Mouse (Mus musculus) kidney, embryonic 14.5 days (tissue): ENCODE data around the gene Adamts12. TPM values are rescaled to one million over a fixed set of nuclear protein-coding genes. Genes with fewer than 3 reads are reported as not detected.

Experiments
- ATAC-seq: fragments of 200-750 bp; cut with Nextera tagmentation; 2 replicates; pipeline ENCODE4 v1.8.0; 2017; ENCODE audit warnings: moderate number of reproducible peaks, mild to moderate bottlenecking, moderate TSS enrichment, moderate library complexity; ENCODE audit not compliant: low FRiP score, low TSS enrichment
- H3K27ac ChIP-seq: fragments of 300-500 bp; sonication (generic); 2 replicates; pipeline ENCODE4 v1.5.1; 2014; ENCODE audit warnings: low read depth, mild to moderate bottlenecking, low read length, moderate library complexity, mixed read lengths
- H3K27me3 ChIP-seq: fragments of 300-500 bp; sonication (generic); 2 replicates; pipeline ENCODE4 v1.6.1; 2014; ENCODE audit warnings: mild to moderate bottlenecking, low read length; ENCODE audit not compliant: control insufficient read depth, insufficient read depth
- H3K36me3 ChIP-seq: fragments of 300-500 bp; sonication (generic); 2 replicates; pipeline ENCODE4 v1.6.1; 2014; ENCODE audit warnings: low read length, mixed read lengths; ENCODE audit not compliant: control insufficient read depth, insufficient read depth
- H3K4me1 ChIP-seq: fragments of 300-500 bp; sonication (generic); 2 replicates; pipeline ENCODE4 v1.6.1; 2014; ENCODE audit warnings: low read length, mixed read lengths; ENCODE audit not compliant: control insufficient read depth, insufficient read depth
- H3K4me2 ChIP-seq: fragments of 300-500 bp; sonication (generic); replicated peaks from 2 replicates; pipeline ENCODE4 v1.6.1; 2014; ENCODE audit warnings: low read depth, mild to moderate bottlenecking, low read length
- H3K4me3 ChIP-seq: fragments of 300-500 bp; sonication (generic); 2 replicates; pipeline ENCODE4 v1.5.1; 2014; ENCODE audit warnings: mild to moderate bottlenecking, low read length
- H3K9ac ChIP-seq: fragments of 300-500 bp; sonication (generic); 2 replicates; pipeline ENCODE4 v1.6.1; 2014; ENCODE audit warnings: low read depth, mild to moderate bottlenecking, low read length, moderate library complexity
- H3K9me3 ChIP-seq: fragments of 300-500 bp; sonication (generic); 2 replicates; pipeline ENCODE4 v1.6.1; 2016; ENCODE audit warnings: low read length; ENCODE audit not compliant: control insufficient read depth
- WGBS: fragments of 180-500 bp; shearing (Covaris S2); extraction: QIAGEN DNeasy Blood & Tissue Kit; methylation state at CpG from one replicate; pipeline ENCODE4 v1.1.7; 2014; 5-methylcytosine and 5-hydroxymethylcytosine counted together
- polyA plus RNA-seq: library from polyadenylated mRNA; unstranded; fragments of >200 nt; fragmentation: Nextera tagmentation; extraction: Ambion mirVana; gene quantifications from 2 replicates; pipeline ENCODE4 v1.2.1, GENCODE M21; 2014

The Adamts12 gene
- polyA plus RNA-seq, 1 experiment from 2014 or later: 5.1 TPM

GRCm38 (mm10) chr15:11038476-11038875 is 26.1 kb upstream of the Adamts12 start:
- Histone ChIP-seq H3K27ac (no peak overlapping the region), H3K36me3 (no peaks in the 10 kb centered on the region), H3K9me3 (no peaks in the 10 kb centered on the region), H3K4me1 (peaks cover 18% of the 10 kb centered on the region), H3K4me3 (no peak overlapping the region), H3K4me2 (no peak overlapping the region), H3K27me3 (peaks cover 40% of the 10 kb centered on the region), H3K9ac (no peak overlapping the region)
- ATAC-seq: no peak
- 3% methylated on average over 12 of the region's 12 CpGs for WGBS

- 34% methylated on average over 5 of the region's 5 CpGs for WGBS
- H3K27me3 ChIP-seq: peaks cover 32% of the 10 kb centered on the region
- peaks cover 18% of the 10 kb centered on the region for H3K4me1 ChIP-seq
- H3K36me3 ChIP-seq: no peaks in the 10 kb centered on the region
- no peak overlapping the region for H3K4me3 ChIP-seq
- no peak overlapping the region for H3K4me2 ChIP-seq
- no peaks in the 10 kb centered on the region for H3K9me3 ChIP-seq
- H3K9ac ChIP-seq: no peak overlapping the region
- H3K27ac ChIP-seq: no peak overlapping the region
- no peak for ATAC-seq
These were observed 24.5 kb upstream of the Adamts12 start for GRCm38 (mm10) chr15:11040067-11040466.

GRCm38 (mm10) chr15:11041229-11041628 is 23.4 kb upstream of the Adamts12 start:
- Histone ChIP-seq H3K27ac (no peak overlapping the region), H3K4me3 (no peak overlapping the region), H3K9ac (no peak overlapping the region), H3K4me1 (peaks cover 12% of the 10 kb centered on the region), H3K36me3 (no peaks in the 10 kb centered on the region), H3K4me2 (no peak overlapping the region), H3K9me3 (no peaks in the 10 kb centered on the region), H3K27me3 (peaks cover 20% of the 10 kb centered on the region)
- 43% methylated on average over 2 of the region's 2 CpGs for WGBS
- ATAC-seq: no peak

DNA sequence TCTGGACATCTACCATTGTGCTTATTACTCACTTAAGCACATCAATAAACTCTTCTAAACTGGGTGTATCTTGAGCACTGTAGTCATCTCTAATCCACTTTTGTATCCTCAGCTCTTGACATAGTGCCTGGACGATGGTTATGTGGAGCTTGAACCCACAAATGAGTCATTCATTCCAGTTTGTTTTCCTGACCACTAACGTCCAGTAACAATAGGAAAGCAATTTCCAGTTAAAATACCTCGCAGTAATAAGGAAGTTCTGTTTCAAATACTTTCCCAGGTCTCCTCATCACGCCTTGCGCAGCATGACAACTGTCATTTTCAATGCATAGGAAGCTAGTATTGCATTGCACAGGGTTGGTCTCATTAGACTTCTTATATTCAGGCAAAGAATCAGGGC is 21.8 kb upstream of the Adamts12 start:
- Histone ChIP-seq H3K27ac (no peak overlapping the region), H3K9me3 (no peaks in the 10 kb centered on the region), H3K4me3 (no peak overlapping the region), H3K36me3 (no peaks in the 10 kb centered on the region), H3K4me2 (no peak overlapping the region), H3K9ac (no peak overlapping the region), H3K27me3 (0 out of 2 replicates have a peak, but pooled peaks cover 4% of the 10 kb centered on the region), H3K4me1 (no peaks in the 10 kb centered on the region; the same call in 1 of the 2 replicates)
- no peak for ATAC-seq
- 85% methylated on average over 5 of the region's 5 CpGs for WGBS

DNA sequence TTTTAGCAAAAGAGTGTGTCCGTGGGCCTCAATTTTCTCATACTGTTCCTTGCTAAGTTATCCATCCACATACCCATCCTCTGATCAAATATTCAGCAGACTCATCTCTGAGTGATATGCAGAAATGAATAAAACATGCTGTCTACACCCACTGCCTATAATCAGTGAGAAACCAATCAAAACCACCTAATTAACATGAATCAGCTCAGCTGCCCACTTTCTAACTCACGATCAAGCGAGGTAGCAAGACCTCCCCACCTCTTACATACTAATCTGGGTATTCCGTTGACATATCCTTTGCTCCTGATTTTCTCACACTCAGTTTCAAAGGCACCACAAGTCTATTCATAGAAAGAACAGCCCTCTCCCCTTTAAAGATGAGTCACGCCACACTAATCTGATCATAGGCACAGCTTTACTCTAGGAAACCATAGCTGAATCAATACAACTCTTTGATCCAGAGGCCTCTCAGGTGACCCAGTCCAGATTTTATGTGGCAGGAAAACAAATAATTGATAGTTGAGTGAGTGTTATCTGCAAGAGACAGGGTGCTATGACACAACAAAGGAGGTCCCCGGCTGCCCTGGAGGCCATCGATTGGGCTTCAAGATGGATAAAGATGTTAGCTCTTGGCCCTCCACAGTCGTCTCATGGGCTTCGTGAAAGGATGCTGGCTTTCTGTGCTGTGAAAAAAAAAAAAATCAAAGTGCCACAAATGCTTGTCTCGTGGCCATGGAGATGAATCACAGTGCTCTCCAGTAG is 10.7 kb upstream of the Adamts12 start:
- 87% methylated on average over 10 of the region's 10 CpGs for WGBS
- no peak overlapping the region for H3K4me2 ChIP-seq

GRCm38 (mm10) chr15:11054440-11055080 is 10.0 kb upstream of the Adamts12 start:
- Histone ChIP-seq H3K4me2 (no peak overlapping the region), H3K4me3 (no peak overlapping the region), H3K27me3 (no peaks in the 10 kb centered on the region), H3K36me3 (no peaks in the 10 kb centered on the region), H3K9ac (no peak overlapping the region), H3K4me1 (no peaks in the 10 kb centered on the region), H3K9me3 (no peaks in the 10 kb centered on the region), H3K27ac (no peak overlapping the region)
- no peak for ATAC-seq
- 82% methylated on average over 7 of the region's 7 CpGs for WGBS

More for the DNA sequence above, 10.7 kb upstream of the Adamts12 start:
- Histone ChIP-seq H3K9ac (no peak overlapping the region), H3K9me3 (no peaks in the 10 kb centered on the region), H3K36me3 (no peaks in the 10 kb centered on the region), H3K27me3 (no peaks in the 10 kb centered on the region), H3K4me3 (no peak overlapping the region), H3K27ac (no peak overlapping the region), H3K4me1 (no peaks in the 10 kb centered on the region)
- no peak for ATAC-seq

- 93% methylated on average over 1 of the region's 1 CpGs for WGBS
- no peak overlapping the region for H3K9ac ChIP-seq
- H3K4me2 ChIP-seq: no peak overlapping the region
- no peaks in the 10 kb centered on the region for H3K27me3 ChIP-seq
- H3K27ac ChIP-seq: no peak overlapping the region; the same call in 1 of the 2 replicates
- H3K4me3 ChIP-seq: no peak overlapping the region
- H3K36me3 ChIP-seq: no peaks in the 10 kb centered on the region
- no peak for ATAC-seq
- peaks cover 14% of the 10 kb centered on the region; the same call in 1 of the 2 replicates for H3K4me1 ChIP-seq
- no peaks in the 10 kb centered on the region for H3K9me3 ChIP-seq
These were observed 1.7 kb upstream of the Adamts12 start for GRCm38 (mm10) chr15:11062903-11063302.

GRCm38 (mm10) chr15:11064160-11064557 is 431 bp upstream of the Adamts12 start:
- peak overlapping the region; percentile 93 for H3K27ac ChIP-seq
- H3K9me3 ChIP-seq: no peaks in the 10 kb centered on the region
- H3K27me3 ChIP-seq: no peaks in the 10 kb centered on the region
- no peak overlapping the region; the same call in 1 of the 2 replicates for H3K9ac ChIP-seq
- peak overlapping the region; percentile 65 for H3K4me2 ChIP-seq
- ATAC-seq: peak; percentile 5; the same call in 1 of the 2 replicates
- peaks cover 14% of the 10 kb centered on the region; the same call in 1 of the 2 replicates for H3K4me1 ChIP-seq
- 6% methylated on average over 2 of the region's 2 CpGs for WGBS
- no peaks in the 10 kb centered on the region for H3K36me3 ChIP-seq
- H3K4me3 ChIP-seq: peak overlapping the region; percentile 45; the same call in 1 of the 2 replicates
